Mouse (Mus musculus) liver, embryonic 14.5 days (tissue): ENCODE results near the gene Vps26a. TPM values are rescaled to one million over a fixed set of nuclear protein-coding genes. Genes with fewer than 3 reads are reported as not detected.
A peak's percentile ranks its signal among the peaks of the same experiment; 100 is the strongest.

Source experiments
- ATAC-seq: fragments of 200-750 bp; cut with Nextera tagmentation; 2 replicates; pipeline ENCODE4 v1.8.0; 2017; ENCODE audit warnings: moderate number of reproducible peaks, mild to moderate bottlenecking, moderate library complexity; ENCODE audit not compliant: insufficient read depth
- DNase-seq, 3 experiments: peaks; one replicate each; pipeline ENCODE4 v3.0.0-alpha.2; 2012 to 2013; ENCODE audit warnings: low read depth in 3 of 3, low spot score in 3 of 3
- H3K27ac ChIP-seq: fragments of 300-500 bp; sonication (generic); 2 replicates; pipeline ENCODE4 v1.5.1; 2014; ENCODE audit warnings: moderate library complexity, mild to moderate bottlenecking, control low read depth, inconsistent platforms
- H3K27me3 ChIP-seq: fragments of 300-500 bp; sonication (generic); 2 replicates; pipeline ENCODE4 v1.6.1; 2014; ENCODE audit warnings: mild to moderate bottlenecking, low read length, moderate library complexity; ENCODE audit not compliant: control insufficient read depth, insufficient read depth
- H3K36me3 ChIP-seq: fragments of 300-500 bp; sonication (generic); replicated peaks from 2 replicates; pipeline ENCODE4 v1.6.1; 2014; ENCODE audit warnings: low read depth; ENCODE audit not compliant: control insufficient read depth, insufficient read depth
- H3K4me1 ChIP-seq, 2 experiments: fragments of 200-500 bp in 1 of 2; fragments of 300-500 bp in 1 of 2; sonication (generic) in 1 of 2; replicated peaks; 2 replicates each; pipeline ENCODE4 v1.6.1; 2012 to 2014; ENCODE audit warnings: antibody characterized with exemption in 1 of 2, inconsistent platforms in 1 of 2, low read length in 1 of 2; ENCODE audit not compliant: control insufficient read depth in 2 of 2, insufficient read depth in 2 of 2
- H3K4me2 ChIP-seq: fragments of 300-500 bp; sonication (generic); 2 replicates; pipeline ENCODE4 v1.6.1; 2014; ENCODE audit warnings: low read depth, mild to moderate bottlenecking, control low read depth, moderate library complexity
- H3K4me3 ChIP-seq, 2 experiments: fragments of 200-500 bp in 1 of 2; fragments of 300-500 bp in 1 of 2; sonication (generic) in 1 of 2; 2 replicates each; pipeline ENCODE4 v1.5.1; 2012 to 2014; ENCODE audit warnings: low read depth in 2 of 2, low read length in 2 of 2, mild to moderate bottlenecking in 2 of 2, control low read depth in 1 of 2, inconsistent platforms in 1 of 2, moderate library complexity in 1 of 2; ENCODE audit not compliant: insufficient read depth in 1 of 2
- H3K9ac ChIP-seq: fragments of 300-500 bp; sonication (generic); replicated peaks from 2 replicates; pipeline ENCODE4 v1.6.1; 2014; ENCODE audit warnings: mild to moderate bottlenecking, control low read depth, moderate library complexity
- H3K9me3 ChIP-seq: fragments of 300-500 bp; sonication (generic); 2 replicates; pipeline ENCODE4 v1.6.1; 2016; ENCODE audit warnings: low read length, mixed read lengths; ENCODE audit not compliant: control insufficient read depth
- CTCF ChIP-seq: IDR thresholded peaks from 2 replicates; pipeline ENCODE4 v1.5.1; 2016; ENCODE audit warnings: antibody characterized with exemption, low read depth, control low read depth
- EP300 ChIP-seq: IDR thresholded peaks from 2 replicates; pipeline ENCODE4 v1.6.1; 2016; ENCODE audit warnings: antibody characterized with exemption, low read depth
- WGBS: fragments of 180-500 bp; shearing (Covaris S2); extraction: QIAGEN DNeasy Blood & Tissue Kit; methylation state at CpG from one replicate; pipeline ENCODE4 v1.1.7; 2014; ENCODE audit not compliant: insufficient replicate concordance; 5-methylcytosine and 5-hydroxymethylcytosine counted together
- polyA plus RNA-seq, 2 experiments: library from polyadenylated mRNA; depleted of rRNA in 1 of 2; stranded (reverse) in 1 of 2; unstranded in 1 of 2; fragments of >200 nt; fragmentation: Nextera tagmentation in 1 of 2; extraction: Ambion mirVana in 1 of 2; gene quantifications; 2 replicates each; pipeline versions ENCODE4 v1.2.1 to v1.2.3; 2012 to 2014

Gene Vps26a
- polyA plus RNA-seq, 2 experiments: 14.7 to 42.8 TPM

DNA sequence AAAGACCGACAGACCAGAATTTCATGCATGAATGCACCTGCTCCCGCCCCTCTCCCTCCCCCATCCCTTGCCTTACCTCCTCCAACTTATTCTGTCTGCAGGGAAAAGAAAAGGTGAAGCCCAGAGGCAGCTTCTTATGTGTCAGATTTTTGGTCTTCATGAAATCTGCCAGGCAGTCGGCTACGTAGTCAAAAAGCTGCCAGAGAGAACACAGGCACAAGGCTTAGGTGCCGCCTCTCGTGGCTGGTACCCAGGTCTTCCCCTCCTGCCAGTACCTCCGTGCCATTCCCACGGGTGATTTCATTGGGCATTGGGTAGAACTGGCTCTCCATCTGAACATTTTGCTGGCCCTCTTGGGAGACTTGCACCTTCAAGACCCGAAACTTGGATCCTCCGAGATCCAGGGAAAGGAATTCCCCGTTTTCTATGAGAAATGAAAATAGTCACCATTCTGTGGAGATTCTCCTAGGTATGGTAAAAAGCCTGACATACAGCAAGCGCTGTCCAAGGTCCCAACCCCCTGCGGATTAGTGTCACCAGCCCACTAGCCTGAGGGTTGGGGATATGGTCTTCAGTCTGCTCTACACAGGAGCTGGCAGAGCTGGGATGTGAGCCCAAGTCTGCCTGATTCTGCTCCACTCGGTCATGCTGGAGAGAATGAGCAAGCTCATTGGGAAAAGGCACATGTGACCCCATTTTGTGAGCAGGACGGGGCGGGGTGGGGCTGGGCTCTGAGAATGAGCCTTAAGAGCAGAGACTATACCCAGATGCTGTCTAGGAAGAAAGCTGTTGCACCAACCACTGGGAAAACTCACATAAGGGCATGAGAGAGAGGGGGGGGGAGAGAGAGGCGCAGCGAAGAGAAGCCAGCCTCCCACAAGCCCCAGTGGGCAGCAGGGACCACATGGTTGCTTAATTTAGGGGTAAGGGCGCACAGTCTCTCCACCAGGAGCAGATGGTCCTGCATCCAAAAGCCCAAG is 74.9 kb downstream of the Vps26a start:
- no peaks in the 10 kb centered on the region for H3K36me3 ChIP-seq
- DNase-seq (no peak), ATAC-seq (no peak)
- H3K27ac ChIP-seq: no peak overlapping the region
- H3K4me3 ChIP-seq: no peak overlapping the region
- H3K4me1 ChIP-seq: peaks cover 4 to 14% of the 10 kb centered on the region in 2 experiments
- H3K9me3 ChIP-seq: no peaks in the 10 kb centered on the region
- TF ChIP-seq EP300: no peak
- TF ChIP-seq CTCF: no peak
- H3K9ac ChIP-seq: no peak overlapping the region
- no peaks in the 10 kb centered on the region for H3K27me3 ChIP-seq
- WGBS: 55% methylated on average over 19 of the region's 19 CpGs
- no peak overlapping the region for H3K4me2 ChIP-seq

DNA sequence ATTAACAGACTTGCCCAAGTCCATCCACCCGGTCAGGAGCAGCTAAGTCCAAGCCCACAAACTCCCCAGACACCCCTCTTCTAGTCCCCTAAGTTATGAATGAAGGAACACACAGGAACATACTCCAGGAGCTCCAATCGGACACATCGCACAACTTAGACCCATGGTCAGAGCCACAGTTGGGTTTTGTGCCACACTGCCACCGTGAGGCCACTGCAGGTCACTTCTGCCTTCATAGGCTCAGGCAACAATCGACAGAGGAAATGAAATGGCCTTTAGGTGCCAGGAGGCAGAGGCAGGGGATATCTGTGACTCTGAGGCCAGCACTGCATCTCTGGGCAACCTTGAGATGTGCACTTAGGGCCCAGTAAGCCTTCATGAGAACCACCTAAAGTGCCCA is 75.7 kb downstream of the Vps26a start:
- Histone ChIP-seq H3K9me3 (no peaks in the 10 kb centered on the region), H3K36me3 (no peaks in the 10 kb centered on the region), H3K27me3 (no peaks in the 10 kb centered on the region; the same call in 1 of the 2 replicates), H3K4me3 (no peak overlapping the region), H3K27ac (no peak overlapping the region), H3K4me1 (peaks cover 4 to 14% of the 10 kb centered on the region in 2 experiments), H3K4me2 (no peak overlapping the region), H3K9ac (no peak overlapping the region)
- TF ChIP-seq EP300: no peak
- peak; percentile 93 for TF ChIP-seq CTCF
- DNase-seq (peak in 1 of 3 experiments; percentile 33), ATAC-seq (no peak)
- 7% methylated on average over 5 of the region's 5 CpGs for WGBS

Other genes starting within 250 kb of the Vps26a start
- gene Tacr2, start 234.4 kb downstream of the Vps26a start, polyA plus RNA-seq (2012; rRNA removed): not detected in 2 replicates
- gene Tacr2, start 234.4 kb downstream of the Vps26a start, polyA plus RNA-seq (2014; fragmentation: Nextera tagmentation; extraction: Ambion mirVana): not detected in 2 replicates
- 40.8 and 56.1 TPM in 2 replicates for gene Hk1, start 106.9 kb downstream of the Vps26a start, polyA plus RNA-seq (2012; rRNA removed)
- 54.2 and 58.7 TPM in 2 replicates for gene Hk1, start 106.9 kb downstream of the Vps26a start, polyA plus RNA-seq (2014; fragmentation: Nextera tagmentation; extraction: Ambion mirVana)
- gene Hkdc1, start 64.3 kb downstream of the Vps26a start, polyA plus RNA-seq (2012; rRNA removed): 3.4 and 4.1 TPM in 2 replicates
- 2.4 and 2.8 TPM in 2 replicates for gene Hkdc1, start 64.3 kb downstream of the Vps26a start, polyA plus RNA-seq (2014; fragmentation: Nextera tagmentation; extraction: Ambion mirVana)
- 0.11 TPM in 2 replicates for gene 4930507D05Rik, start 37.3 kb downstream of the Vps26a start, polyA plus RNA-seq (2012; rRNA removed)
- gene 4930507D05Rik, start 37.3 kb downstream of the Vps26a start, polyA plus RNA-seq (2014; fragmentation: Nextera tagmentation; extraction: Ambion mirVana): 0.25 TPM in 1 of 2 replicates, not detected in the other
- 12.6 and 16.4 TPM in 2 replicates for gene Supv3l1, start 37.1 kb downstream of the Vps26a start, polyA plus RNA-seq (2012; rRNA removed)
- 13.5 and 14.4 TPM in 2 replicates for gene Supv3l1, start 37.1 kb downstream of the Vps26a start, polyA plus RNA-seq (2014; fragmentation: Nextera tagmentation; extraction: Ambion mirVana)
- gene Srgn, start 40.6 kb upstream of the Vps26a start, polyA plus RNA-seq (2012; rRNA removed): 23.3 and 23.7 TPM in 2 replicates
- 73.2 and 82.6 TPM in 2 replicates for gene Srgn, start 40.6 kb upstream of the Vps26a start, polyA plus RNA-seq (2014; fragmentation: Nextera tagmentation; extraction: Ambion mirVana)
- gene Kif1bp, start 91.7 kb upstream of the Vps26a start, polyA plus RNA-seq (2012; rRNA removed): 6.0 and 9.2 TPM in 2 replicates
- gene Kif1bp, start 91.7 kb upstream of the Vps26a start, polyA plus RNA-seq (2014; fragmentation: Nextera tagmentation; extraction: Ambion mirVana): 11.5 and 13.5 TPM in 2 replicates
- gene Ddx21, start 115.5 kb upstream of the Vps26a start, polyA plus RNA-seq (2012; rRNA removed): 17.7 and 31.5 TPM in 2 replicates
- 19.2 and 20.3 TPM in 2 replicates for gene Ddx21, start 115.5 kb upstream of the Vps26a start, polyA plus RNA-seq (2014; fragmentation: Nextera tagmentation; extraction: Ambion mirVana)
- gene Ddx50, start 164.4 kb upstream of the Vps26a start, polyA plus RNA-seq (2012; rRNA removed): 9.9 and 22.7 TPM in 2 replicates
- gene Ddx50, start 164.4 kb upstream of the Vps26a start, polyA plus RNA-seq (2014; fragmentation: Nextera tagmentation; extraction: Ambion mirVana): 36.7 and 41.0 TPM in 2 replicates
- gene Stox1, start 239.3 kb upstream of the Vps26a start, polyA plus RNA-seq (2012; rRNA removed): 0.13 and 0.21 TPM in 2 replicates
- gene Stox1, start 239.3 kb upstream of the Vps26a start, polyA plus RNA-seq (2014; fragmentation: Nextera tagmentation; extraction: Ambion mirVana): 0.04 and 0.34 TPM in 2 replicates